Mouse (Mus musculus) frontal cortex, postnatal 14 days (tissue): Measurements from ENCODE around the gene Tmem63b.

Experiments used
- DNase-seq, 2 experiments: peaks; one replicate each; pipeline ENCODE4 v3.0.0; 2022; ENCODE audit warnings: low spot score in 2 of 2

Tmem63b gene

DNA sequence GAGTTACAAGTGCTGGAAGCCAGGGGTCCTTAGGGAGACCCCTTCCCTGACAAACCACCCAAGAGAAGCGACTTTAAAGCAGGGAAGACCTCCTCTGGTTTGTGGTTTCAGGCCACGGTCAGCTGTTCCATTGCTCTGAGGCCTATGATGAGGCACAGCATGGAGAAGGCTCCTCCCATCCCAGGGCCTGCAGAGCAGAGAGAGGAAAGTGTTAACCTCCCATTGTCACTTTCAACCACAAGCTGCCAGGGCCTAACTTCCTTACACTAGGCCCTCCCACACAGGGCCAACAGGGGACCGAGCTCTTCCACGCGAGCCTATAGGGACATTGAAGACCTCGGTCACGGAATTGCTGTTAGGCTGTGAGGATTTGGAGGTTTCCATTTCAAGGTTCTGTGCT lies 16.5 kb upstream of the Tmem63b start:
- no peak for DNase-seq

DNA sequence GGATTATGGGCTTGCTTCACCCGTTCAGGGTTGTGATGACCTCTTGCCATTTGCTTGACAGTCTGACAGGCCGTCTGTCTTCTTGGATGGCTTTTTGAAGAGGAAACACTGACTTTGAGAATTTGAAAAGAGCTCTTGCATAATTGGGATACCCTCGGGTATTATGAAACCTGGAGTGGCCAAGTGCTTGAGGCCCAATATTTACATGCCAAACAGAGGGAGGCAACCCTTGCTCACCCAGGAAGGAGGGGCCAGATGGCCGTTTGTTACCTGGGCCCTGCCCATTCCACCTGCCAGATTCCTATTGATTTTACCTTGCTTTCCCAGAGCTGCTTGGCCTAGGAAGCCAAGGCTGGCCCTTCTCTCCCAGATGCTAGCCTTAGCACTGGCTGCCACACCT lies 15.5 kb upstream of the Tmem63b start:
- no peak for DNase-seq

DNA sequence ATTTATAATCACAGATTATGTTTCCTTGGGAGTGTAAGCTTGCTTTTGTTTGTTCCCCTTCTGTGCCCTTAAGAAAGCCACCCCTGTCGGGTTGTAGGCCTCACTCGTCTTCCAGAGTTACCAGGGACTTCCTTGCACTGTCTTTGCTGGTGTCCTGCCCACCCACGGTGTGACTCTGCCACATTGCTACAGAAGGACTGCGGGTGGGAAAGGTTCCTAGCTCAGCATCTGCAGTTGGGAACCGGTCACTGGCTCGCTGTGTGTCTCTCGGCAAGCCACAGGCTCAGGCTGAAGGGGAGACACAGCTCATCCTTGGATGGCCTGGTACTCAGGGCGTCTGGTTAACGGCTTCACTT lies 14.5 kb upstream of the Tmem63b start:
- no peak for DNase-seq

DNA sequence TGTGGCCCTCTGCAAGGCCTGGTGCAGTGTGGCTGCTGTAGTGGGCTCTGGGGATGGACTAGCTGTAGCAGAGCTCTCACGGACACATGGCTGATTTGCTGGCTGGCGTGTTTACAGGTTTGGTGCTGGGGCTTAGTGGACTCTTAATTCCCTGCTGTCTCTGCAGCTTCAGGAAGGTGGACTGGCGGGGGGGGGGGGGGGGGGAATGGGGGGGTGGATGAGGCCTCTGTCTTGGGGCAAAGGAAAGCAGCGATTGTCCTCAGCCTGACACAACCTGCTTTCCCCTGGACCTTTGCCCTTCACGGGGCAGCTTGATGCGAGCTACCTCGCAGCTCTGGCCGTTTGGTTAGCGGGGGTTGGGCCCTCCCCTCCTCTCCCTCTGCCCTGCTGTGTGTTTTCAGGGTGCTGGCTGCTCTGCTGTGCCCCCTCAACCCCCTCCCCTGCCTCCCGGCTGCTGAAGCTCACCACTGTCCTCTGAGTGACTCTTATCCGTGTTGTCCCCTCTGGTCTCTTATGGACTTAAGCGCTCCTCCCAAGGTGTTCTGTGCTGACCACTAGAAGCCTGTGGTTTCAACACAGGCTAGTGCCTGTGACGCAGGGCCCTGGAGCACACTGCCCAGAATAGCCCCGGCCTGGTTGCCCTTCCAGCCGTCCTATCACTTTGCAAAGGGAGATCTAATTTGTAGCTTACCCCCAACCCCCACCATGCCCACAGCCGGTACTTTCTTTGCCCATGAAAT lies 14.0 kb upstream of the Tmem63b start:
- DNase-seq: no peak

DNA sequence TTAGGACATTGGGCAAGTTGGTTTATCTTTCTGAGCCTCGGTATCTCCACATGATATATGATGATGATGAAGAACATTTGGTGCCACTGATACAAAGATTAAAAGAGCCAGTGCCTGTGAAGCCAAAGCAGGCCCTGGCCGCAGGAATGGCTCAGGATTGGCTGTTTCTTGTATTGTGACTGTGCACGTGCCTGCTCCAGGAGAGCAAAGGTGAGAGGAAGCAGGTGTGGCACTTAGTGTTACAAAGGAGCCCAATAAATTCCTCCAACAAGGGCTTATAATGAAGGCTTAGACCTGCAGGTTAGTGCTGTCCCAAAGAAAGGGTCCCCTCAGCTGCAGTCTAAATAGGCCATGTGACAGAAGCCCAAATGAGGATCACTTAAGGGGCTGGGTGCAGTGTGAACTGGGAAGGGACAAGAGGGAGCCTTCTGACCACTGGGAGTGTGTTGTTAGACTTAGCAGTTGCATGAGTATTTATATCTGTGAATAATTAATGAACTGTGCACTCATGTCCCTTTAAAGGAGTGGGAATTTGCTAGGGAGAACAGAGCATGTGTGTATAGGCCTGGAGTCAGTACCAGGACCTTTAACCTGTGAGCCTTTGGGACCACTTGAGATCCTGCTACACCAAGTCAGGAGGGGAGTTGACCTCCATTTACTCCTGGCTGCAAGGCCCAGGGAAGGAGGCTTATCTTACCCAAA lies 12.5 kb upstream of the Tmem63b start:
- no peak for DNase-seq

DNA sequence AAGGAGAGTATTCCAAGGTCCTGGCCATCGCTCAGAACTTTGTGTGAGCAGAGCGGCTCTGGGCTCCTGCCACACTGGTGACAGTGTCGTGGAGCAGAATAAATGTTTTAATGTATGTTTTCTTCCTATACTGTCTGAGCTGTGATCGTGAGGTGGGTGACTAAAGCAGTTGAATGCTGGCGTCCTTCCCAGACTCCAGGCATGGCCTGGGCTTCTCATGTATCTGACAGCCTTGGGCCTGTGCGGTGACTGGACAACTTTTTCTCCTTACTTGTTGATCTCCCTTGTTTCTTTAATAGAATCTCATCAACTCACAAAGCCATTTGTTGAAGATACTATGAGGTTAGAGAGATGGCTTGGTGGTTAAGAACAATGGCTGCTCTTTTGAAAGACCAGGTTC lies 11.7 kb upstream of the Tmem63b start:
- no peak for DNase-seq

DNA sequence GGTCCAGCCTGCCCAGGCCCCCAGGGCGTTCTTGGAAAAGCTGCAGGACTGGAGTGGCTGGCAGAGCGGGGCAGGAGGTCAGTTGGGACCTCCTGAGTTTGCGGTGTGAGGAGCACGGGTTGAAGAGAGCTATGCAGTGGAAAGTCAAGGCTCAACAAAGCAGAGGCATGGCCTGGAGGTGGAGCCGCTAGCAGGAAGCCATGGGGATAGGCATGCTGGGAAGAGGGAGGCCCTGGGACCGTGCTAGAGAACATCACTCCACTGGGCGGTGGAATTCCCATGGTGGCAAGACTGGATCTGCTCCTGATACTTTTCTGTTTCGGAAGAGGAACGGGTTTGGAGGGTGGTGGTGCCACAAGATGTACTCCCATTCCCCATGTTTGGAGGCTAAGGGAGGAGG lies 10.3 kb upstream of the Tmem63b start:
- DNase-seq: no peak

DNA sequence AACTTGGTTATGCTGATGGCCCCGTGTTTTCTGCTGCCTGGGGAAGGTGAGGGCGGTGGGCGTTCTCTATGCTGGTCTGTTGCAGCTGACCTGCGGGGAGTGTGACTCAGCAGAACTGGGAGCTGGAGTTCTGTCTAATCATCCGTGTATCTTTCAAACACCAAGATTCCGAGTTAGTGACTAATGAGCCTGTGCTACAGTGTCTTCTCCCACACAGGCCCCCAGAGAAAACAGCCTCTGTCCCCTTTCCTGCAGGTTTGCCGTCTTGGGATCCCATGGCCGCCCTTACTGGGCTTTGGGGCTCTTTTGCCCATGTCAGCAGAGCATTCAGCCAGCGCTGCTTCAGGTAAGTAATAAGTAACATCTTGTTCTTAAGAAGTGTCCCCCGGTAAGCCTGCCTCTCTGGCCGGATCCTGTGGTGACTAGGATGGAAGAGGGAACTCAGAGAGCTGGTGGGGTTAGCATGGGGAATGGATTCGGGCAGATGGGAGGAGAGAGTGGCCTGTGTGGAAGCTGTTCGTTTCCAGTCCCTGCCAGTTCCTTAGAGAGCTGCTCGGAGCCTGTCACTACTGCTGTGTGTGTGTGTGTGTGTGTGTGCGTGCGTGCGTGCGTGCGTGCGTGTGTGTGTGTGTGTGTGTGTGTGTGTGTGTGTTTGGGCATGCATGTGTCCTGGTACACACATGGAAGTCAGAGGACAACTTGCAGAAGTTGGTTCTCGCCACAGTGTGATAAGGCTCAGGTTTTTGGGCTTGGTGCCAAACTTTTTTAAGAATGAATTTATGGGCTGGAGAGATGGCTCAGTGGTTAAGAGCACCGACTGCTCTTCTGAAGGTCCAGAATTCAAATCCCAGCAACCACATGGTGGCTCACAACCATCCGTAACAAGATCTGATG lies 8.8 kb upstream of the Tmem63b start:
- DNase-seq: no peak

DNA sequence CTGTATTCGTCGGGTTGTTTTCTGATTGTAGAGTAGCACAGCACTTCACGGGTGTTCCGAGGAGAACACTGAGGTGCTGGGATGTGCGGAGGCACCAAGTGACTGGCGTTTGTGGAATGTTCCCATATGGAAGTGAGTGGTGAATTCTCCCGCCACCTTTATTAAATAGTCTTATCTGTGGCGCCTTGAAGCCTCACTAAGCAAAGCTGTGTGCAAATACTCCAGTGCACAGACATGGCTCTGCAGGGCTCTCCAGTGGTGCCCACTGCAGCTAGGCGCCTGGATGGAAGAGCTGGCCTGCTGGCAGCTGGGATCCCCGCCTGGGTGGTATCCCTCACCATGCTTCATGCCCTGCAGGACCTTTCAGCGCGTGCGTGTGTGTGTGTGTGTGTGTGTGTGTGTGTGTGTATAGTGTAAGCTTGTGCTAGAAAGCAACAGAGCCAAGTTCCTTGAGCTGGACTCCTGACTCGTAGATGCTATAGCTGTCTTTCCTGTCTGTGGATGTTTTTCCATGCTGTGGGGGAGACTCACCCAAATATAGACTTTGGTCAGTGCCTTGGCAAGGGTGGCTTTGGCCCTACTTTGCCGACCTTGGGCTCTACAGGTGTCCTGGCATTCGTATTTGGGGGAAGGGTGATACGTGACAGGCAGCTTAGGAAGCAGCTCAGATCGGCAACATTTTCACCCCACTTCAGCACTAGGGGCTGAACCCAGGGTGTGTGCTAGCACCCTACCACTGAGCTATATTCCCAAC lies 7.3 kb upstream of the Tmem63b start:
- no peak for DNase-seq

DNA sequence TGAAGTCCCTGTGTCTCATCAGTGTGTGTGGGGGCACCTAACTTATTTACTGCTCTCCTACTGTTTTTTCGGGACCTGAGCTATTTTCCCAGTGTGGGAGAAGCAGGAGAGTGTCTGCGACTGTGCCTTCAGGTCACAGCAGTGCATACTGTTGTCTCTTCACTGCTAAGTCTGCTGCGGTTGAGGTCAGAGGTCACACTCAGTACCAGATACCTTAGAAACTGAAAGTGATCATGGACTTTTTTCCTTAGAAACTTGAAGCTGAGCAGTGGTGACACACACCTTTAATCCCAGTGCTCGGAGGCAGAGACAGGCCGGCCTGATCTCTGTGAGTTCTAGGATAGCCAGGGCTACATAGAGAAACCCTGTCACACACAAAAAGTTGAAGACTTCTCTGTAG lies 5.5 kb upstream of the Tmem63b start:
- DNase-seq: no peak

DNA sequence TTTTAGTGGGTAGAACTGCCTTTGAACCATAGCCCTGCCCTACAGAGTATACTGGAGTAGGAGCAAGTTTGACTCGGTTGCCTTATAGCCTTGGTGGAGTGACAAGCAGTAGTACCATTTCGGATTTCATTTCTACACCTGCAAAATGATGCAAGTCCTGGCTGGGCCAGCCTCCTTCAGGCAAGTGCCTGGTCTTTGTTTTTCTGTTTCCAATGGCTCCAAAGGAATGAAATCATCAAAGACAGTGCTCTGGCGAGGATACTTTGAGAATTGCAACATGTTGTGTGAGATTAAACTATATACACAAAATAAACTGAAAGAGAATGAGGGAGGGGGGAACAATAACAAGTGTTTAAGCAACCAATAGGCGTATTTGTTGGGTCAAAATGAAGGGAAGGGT lies 3.3 kb upstream of the Tmem63b start:
- no peak for DNase-seq

DNA sequence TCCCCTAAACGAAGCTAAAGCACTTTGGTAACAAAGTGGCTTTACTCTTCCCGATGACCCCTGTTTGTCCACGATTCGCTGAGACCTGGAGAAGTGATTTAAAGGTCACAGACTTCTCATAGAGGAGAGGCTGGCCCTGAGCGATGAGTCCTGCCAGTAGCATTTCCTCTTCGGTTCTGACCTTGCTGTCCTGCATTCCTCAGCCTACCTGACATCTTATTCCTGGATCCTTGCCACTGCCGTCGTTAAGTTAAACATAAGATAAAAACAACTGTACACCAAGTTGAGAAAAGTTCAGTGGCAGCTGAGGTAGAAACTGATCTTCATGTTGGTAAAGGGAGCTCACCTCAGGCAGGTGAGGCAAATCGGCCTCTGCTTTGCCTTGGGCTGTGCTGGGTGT lies 2.4 kb upstream of the Tmem63b start:
- no peak for DNase-seq

DNA sequence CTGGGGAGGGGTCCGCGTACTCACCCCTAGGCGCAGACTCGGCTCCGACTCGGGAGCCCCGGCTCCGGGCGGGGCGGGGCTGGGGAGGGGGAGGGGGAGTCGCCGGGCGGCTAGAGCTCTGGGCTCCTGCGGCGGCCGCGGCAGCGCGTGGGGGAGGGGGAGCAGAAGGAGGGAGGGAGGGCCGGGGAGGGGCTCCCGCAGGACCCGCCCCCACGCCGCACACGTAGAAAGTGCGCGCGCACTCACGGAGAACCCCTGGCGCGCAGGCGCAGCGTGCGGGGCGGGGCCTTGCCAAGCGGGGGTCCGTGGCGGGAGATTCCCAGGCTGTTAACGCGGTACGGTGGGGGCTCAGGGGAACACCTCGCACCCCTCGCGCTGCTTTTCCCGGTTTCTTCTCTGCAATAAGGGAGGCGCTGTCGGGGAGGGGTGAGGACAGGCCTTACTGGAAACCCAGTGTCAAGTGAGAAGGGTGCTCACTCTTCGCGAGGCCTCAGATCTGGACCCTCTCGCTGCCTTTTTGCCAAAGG lies 549 bp downstream of the Tmem63b start, which contains the start of gene Mrpl14:
Gene Mrpl14 (plus strand): TSS at position 230 of the 527 bp plus-strand sequence.
- peak; percentile 80 to 85 for DNase-seq

DNA sequence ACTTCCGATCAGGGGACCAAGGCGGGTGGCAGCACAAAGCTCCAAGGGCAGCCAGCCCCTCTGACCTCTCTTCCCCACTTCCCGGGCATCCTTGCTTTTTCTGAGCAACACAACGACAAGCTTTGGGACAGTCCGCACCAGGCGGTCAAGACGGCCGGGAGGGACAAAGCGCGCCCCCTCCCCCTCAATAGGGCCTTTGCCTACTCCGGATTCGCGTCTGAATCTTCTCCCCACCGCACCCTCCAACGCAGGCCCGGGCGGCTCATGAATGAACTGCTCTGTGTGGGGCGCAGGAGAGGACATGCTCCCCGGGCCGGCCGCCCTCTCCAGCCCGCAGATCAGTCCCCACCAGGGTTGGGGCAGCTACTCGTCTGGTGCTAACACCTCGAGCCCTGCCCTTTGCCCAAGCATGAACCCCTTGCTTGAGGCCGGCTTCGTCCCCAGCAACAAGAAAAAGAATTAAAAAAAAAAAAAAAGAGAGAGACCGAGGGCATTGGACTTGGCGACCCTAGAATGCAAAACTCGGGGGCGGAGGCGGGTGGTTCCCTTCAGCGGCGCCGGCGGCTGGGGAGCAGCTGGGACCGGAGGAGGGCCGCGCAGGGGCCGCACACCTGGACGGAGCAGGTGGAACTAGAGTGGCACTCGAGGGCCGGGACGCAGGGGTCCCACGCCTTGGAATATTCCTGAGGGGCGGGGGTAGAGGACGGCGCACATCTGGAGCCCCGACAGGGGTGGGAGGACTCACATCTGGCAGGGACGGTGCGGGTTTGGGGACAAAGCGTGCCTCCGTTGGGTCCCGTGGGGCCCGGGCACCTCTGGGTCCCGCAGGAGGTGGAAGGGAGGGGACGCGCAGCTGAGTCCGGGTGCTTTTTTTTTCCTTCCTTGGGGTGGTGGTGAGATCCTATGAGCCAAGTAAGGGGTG lies 1.3 kb downstream of the Tmem63b start:
- DNase-seq: peak in 1 of 2 experiments; percentile 58

DNA sequence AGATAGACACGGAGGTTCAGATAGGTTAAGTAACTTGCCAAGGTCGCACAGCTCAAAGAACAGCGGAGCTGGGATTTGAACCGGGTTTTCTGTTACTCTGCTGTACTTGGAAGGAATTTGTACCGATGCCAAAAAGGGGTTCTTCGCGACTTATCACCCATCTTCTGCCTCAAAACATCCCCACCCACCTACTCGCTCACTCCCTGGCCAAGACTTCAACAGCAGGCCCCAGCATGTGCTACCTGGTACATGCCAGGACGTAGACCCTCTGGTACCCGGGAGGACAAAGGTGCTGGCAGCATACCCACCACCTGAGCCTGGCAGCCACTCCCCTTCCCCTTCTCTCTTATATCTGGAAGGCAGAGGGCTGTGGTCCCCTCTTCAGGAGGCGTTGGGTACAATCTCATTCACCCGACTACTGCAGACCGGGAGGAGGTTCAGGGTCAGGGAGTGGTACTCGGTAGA lies 2.0 kb downstream of the Tmem63b start:
- DNase-seq: no peak

DNA sequence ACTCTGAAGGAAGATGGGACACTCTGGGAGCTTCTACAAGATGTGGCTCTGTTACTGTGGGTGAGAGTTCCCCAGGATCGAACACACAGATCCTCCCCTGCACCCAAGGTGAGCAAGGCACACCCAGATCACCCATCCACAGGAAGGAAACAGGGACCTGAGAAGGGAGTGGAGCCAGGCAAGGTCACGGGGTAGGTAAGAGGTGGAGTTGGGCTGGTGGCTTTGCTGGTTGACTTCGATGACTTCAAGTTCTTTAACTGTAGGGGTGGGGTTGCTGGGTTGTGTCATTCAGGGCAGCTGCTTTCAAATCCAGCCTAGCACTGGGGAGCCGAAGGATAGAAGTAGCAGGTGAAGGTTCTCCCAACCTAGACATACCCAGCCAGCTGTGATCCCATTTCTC lies 3.9 kb downstream of the Tmem63b start:
- no peak for DNase-seq

DNA sequence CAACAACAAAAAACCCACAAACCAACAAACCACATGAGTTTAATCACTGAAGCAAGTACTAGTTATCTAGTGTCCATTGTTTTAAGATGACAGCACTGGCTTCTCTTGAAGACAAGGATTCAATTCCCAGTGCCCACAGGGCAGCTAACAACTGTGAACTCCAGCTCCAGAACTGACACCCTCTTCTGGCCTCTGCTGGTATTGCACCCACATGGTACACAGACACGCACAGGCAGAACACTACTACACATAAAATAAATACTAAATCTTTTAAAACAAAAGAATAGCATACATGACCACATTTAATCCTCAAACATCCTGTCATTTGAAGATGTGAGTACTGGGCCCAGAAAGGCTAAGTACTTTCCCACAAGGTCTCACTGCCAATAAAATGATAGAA lies 5.1 kb downstream of the Tmem63b start:
- DNase-seq: no peak

DNA sequence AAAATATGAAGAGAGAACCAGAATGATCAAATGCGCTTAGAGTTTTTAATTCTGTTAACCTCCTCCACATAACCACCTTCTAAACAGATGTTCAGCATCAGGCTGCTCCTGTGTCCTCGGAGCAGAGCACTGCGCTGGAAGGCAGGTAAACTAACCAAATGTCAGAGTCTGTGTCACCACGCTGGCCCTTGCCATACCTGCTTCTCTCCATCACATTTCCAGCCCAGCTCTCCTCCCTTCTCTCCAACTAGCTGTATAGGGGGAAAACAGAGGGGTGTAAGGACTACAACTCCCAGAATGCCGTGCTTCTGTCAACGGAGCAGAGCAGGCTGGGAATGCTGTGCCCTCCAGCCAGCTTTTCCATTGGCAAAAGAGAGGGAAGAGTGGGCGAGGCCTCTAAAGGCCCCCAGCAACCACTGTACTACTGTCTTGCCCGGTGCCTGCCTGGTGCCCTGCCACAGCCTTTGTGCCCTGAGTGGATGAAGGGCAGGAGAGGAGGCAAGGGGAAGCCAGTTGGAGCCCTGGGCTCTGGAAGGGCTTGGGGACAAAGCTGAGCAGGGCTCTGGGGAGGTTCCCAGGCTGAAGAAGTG lies 6.2 kb downstream of the Tmem63b start:
- DNase-seq: peak; percentile 65 to 69

DNA sequence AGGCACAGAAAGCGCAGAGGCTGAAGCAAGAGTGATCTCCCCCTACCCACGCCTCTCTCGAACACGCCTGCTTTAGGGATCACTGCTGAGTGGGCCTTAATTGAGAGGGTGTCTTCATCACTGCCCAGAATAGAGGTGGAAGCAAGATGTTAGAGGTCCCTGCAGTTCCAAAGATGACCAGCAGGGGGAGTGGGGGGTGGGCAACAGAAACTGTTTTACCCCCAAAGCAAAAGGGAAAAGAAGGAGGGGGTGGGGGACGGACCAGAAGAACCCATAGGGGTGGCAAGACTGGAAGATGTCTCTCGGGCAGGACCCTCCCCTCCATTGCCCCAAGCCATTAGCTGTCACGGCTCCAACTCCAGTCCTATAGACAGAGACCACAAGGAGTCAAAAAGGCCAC lies 8.6 kb downstream of the Tmem63b start:
- DNase-seq: no peak

DNA sequence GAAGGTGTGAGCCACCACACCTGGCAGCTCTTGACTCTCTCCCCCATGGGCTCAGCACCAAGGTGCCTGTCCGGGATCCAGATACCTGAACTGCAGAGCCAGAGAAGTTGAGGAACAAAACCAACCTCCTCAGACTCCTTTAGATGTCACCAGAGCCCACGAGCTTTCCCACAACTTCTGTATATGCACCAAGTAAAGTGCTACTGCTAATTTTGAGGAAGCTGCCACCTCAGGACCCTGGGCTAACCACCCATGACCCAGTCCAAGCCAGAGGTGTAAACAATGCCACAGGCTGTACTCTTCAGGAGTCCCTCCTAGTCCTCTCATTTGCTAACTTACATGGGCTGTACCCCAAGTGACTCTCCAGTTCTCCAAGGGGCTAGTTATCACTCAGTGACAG lies 14.1 kb downstream of the Tmem63b start:
- no peak for DNase-seq
